ENCODE assay signal across 8 mouse cellular contexts in genomic region chr11:76623206-76623961, GRCm38 (mm10). TPM values are rescaled to one million over a fixed set of nuclear protein-coding genes. Genes with fewer than 3 reads are reported as not detected.
DNase-seq lines count a peak whose midpoint lies in the region; ATAC-seq lines count a peak whose summit lies in the region.
"Had no signal": no experiment of that assay in that cellular context is flagged by ENCODE, and none has a peak within 500 bp of the region (broad histone marks: within the 10 kb centered on the region; RNA-seq: fewer than 3 reads in every experiment).

No protein-coding gene starts in this region.

- no peak overlapping the region for H3K27ac ChIP-seq in hindbrain, embryonic 13.5 days

- peak overlapping the region; percentile 63 for H3K4me3 ChIP-seq in hindbrain, embryonic 13.5 days
- peak overlapping the region; percentile 90 for H3K4me3 ChIP-seq in megakaryocyte, embryonic 14.5 days (replicated peaks)

- intact Hi-C loops in left cerebral cortex, postnatal 36 days (cut with DNase I), result no loop called here

- under 1% methylated on average over 68 of the region's 72 CpGs for WGBS in hindbrain, embryonic 13.5 days

- H3K9ac ChIP-seq in hindbrain, embryonic 13.5 days, result peak overlapping the region; percentile 77

- H3K27me3 ChIP-seq in hindbrain, embryonic 13.5 days, result peaks cover 40% of the 10 kb centered on the region
- H3K27me3 ChIP-seq in megakaryocyte, embryonic 14.5 days (replicated peaks), result peaks cover 94% of the 10 kb centered on the region

- H3K4me2 ChIP-seq in hindbrain, embryonic 13.5 days, result peak overlapping the region; percentile 100

- DNase-seq in Muller cell, postnatal 12 days (ENCODE audit: inconsistent ontology term), result peak; percentile 76
- peak; percentile 81 to 85 for DNase-seq in adrenal gland, postnatal 36 days
- DNase-seq in gastrocnemius, adult 18-20 months (ENCODE audit: low spot score), result peak; percentile 21
- DNase-seq in left cerebral cortex, postnatal 36 days (ENCODE audit: low spot score in 2 of 2), result peak; percentile 26 to 28
- DNase-seq in spleen, postnatal 36 days (ENCODE audit: low spot score in 2 of 2), result peak; percentile 13 to 16

- H3K4me1 ChIP-seq in hindbrain, embryonic 13.5 days (replicated peaks), result peaks cover 37% of the 10 kb centered on the region
- H3K4me1 ChIP-seq in megakaryocyte, embryonic 14.5 days, result peaks cover 20% of the 10 kb centered on the region

- no peaks in the 10 kb centered on the region for H3K9me3 ChIP-seq in hindbrain, embryonic 13.5 days
- peaks cover 13% of the 10 kb centered on the region for H3K9me3 ChIP-seq in megakaryocyte, embryonic 14.5 days

- H3K36me3 ChIP-seq in hindbrain, embryonic 13.5 days, result no peaks in the 10 kb centered on the region
- H3K36me3 ChIP-seq in megakaryocyte, embryonic 14.5 days (replicated peaks; ENCODE audit: low read length), result no peaks in the 10 kb centered on the region

- peak; percentile 71 for ATAC-seq in hindbrain, embryonic 13.5 days (ENCODE audit: low FRiP score)

RNA-seq across cellular contexts. Expression of gene Abr, which starts 1.3 kb away (rescaled TPM):
- total RNA-seq in adrenal gland, postnatal 36 days (2021), result 10 to 100 TPM; 54.6 to 63.5 TPM
- total RNA-seq in gastrocnemius, adult 18-20 months (2021), result 10 to 100 TPM in 1 of 2 experiments, 1 to 10 TPM in 1; 8.2 to 12.8 TPM
- polyA plus RNA-seq in hindbrain, embryonic 13.5 days (2015; fragmentation: Nextera tagmentation; extraction: Ambion mirVana), result 98.2 and 98.3 TPM in 2 replicates
- 100 to 1,000 TPM; 439 to 452 TPM for total RNA-seq in left cerebral cortex, postnatal 36 days (2021)
- 6.3 and 8.5 TPM in 2 replicates for polyA plus RNA-seq in megakaryocyte, embryonic 14.5 days (2012; ENCODE audit: insufficient read depth, low replicate concordance)

RNA-seq across cellular contexts. Expression of gene Bhlha9, which starts 48.9 kb away (rescaled TPM):
- not detected for total RNA-seq in adrenal gland, postnatal 36 days (2021)
- not detected for total RNA-seq in gastrocnemius, adult 18-20 months (2021)
- 0.32 and 0.60 TPM in 2 replicates for polyA plus RNA-seq in hindbrain, embryonic 13.5 days (2015; fragmentation: Nextera tagmentation; extraction: Ambion mirVana)
- total RNA-seq in left cerebral cortex, postnatal 36 days (2021), result 1 to 10 TPM; 2.1 to 4.0 TPM
- polyA plus RNA-seq in megakaryocyte, embryonic 14.5 days (2012; ENCODE audit: insufficient read depth, low replicate concordance), result not detected in 2 replicates
- total RNA-seq: gastrocnemius, adult 8-10 months had no signal

RNA-seq across cellular contexts. Expression of gene Trarg1, which starts 56.2 kb away (rescaled TPM):
- total RNA-seq in adrenal gland, postnatal 36 days (2021), result 10 to 100 TPM; 46.5 to 59.3 TPM
- total RNA-seq in gastrocnemius, adult 18-20 months (2021), result 1 to 10 TPM; 1.1 to 2.9 TPM
- polyA plus RNA-seq in hindbrain, embryonic 13.5 days (2015; fragmentation: Nextera tagmentation; extraction: Ambion mirVana), result 0.32 and 0.47 TPM in 2 replicates
- under 1 TPM; 0.49 to 0.50 TPM for total RNA-seq in left cerebral cortex, postnatal 36 days (2021)
- 0.06 TPM in 1 of 2 replicates, not detected in the other for polyA plus RNA-seq in megakaryocyte, embryonic 14.5 days (2012; ENCODE audit: insufficient read depth, low replicate concordance)

Comparison
In these comparisons a context has a peak if more than half of its experiments do, and no peak if none do; other contexts are left out.
1. DNase-seq: peak in every context shown above with its lines; median percentile 83 in adrenal gland, postnatal 36 days; 76 in Muller cell, postnatal 12 days; 27 in left cerebral cortex, postnatal 36 days; 21 in gastrocnemius, adult 18-20 months; 14 in spleen, postnatal 36 days.
2. RNA of gene Abr, which starts 1.3 kb away (total RNA-seq): 439 to 452 TPM in left cerebral cortex, postnatal 36 days; 54.6 to 63.5 TPM in adrenal gland, postnatal 36 days and 8.2 to 12.8 TPM in gastrocnemius, adult 18-20 months; every median in the first group is over 4 times any median in the second.
3. RNA of gene Trarg1, which starts 56.2 kb away (total RNA-seq): 46.5 to 59.3 TPM in adrenal gland, postnatal 36 days; 1.1 to 2.9 TPM in gastrocnemius, adult 18-20 months and 0.49 to 0.50 TPM in left cerebral cortex, postnatal 36 days; every median in the first group is over 10 times any median in the second.